Mouse (Mus musculus): ENCODE measurements around the gene Gnao1. TPM values are rescaled to one million over a fixed set of nuclear protein-coding genes. Genes with fewer than 3 reads are reported as not detected.

Gnao1 gene
- 1,000 to 10,000 TPM in 1 of 2 experiments, 100 to 1,000 TPM in 1; 949 to 1,024 TPM for total RNA-seq (2021)

DNA sequence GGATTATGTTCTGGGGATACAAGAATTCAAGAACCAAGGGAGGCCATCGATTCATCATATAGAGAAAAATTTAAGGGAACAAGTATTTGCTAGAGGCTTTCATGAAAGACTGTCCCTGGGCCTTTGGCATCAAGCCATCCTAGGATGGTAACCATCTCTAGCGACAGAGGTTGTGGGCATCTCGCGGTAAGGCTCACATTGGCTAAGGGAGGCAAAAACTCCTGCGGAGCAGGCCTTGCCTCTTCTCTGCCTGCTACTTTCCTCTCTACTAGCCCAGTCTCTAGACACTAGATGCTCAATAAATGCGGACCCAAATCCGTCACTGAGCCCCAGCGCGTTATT lies at the start of gene Gnao1:
Gene Gnao1 (plus strand): TSS at position 281 of the 342 bp plus-strand sequence.
- intact Hi-C loops (cut with DNase I) = loop anchor here (5.0 kb wide), 3 partner anchors 123 to 217 kb away; no protein-coding TSS in a partner anchor

DNA sequence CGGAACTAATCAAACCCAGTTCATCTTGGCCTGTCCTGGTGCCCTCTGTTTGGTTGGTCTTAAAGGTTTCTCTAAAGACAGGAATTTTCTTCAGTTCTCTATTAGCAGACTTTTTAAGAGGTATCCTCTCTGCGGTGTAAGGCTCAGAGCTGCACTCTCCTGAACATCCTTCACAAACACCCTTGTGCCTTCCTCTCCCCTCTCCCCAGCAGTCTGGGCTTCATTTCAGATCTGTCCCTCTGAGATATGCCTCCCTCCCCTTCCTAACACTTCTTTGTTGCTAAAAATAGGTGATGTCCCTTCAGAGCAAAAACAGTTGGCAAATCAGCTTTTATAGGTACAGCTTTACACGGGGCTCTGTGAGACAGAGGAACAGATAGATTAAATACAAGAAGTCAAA lies 32.2 kb upstream of the Gnao1 start:
- no peak for DNase-seq
- intact Hi-C loops (cut with DNase I) = no loop called here

More for the DNA sequence above, at the start of gene Gnao1:
- DNase-seq = peak; percentile 66

GRCm38 (mm10) chr8:93809226-93809625 lies 540 bp upstream of the Gnao1 start:
- DNase-seq = peak; percentile 48
- intact Hi-C loops (cut with DNase I) = no loop called here

DNA sequence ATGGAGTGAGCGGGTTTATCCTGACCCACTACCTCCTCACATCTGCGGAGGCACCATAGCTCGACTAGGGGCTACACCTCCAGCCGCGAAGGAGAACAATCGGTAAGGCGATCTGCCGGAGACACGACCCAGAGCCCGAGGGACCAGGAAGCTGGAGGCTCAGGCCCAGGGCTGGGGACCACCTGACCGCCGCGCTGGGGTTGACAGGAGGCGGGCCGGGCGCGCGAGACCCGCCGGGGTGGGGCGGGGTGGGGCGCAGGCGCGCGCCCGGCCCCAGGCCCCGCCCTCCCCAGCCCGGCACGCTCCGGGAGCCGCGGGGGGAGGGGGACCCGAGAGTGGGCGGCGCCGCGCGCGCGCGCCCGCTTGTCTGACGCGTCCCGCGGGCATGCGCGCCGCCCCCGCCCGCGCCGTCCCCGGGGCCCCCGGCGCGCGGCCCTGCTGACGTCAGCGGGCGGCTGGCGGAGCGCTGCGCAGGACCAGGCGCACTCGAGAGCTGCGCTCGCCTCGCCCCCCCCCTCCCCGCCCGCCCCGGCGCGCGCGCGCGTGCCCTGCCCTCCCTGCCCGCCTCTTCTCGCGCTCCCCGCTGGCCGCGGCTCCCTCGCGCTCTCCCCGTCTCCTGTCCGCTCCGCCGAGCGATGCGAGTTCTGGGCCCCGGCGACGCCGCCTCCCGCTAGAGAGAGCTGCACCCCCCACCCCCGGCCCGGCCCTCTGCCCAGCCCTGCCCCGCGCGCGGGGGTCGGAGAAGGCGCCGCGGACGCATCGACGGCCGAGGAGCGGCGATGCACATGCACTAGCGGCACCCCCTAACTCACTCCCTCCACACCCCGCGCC lies 477 bp downstream of the Gnao1 start:
- intact Hi-C loops (cut with DNase I) = loop anchor here (5.0 kb wide), 3 partner anchors 122 to 218 kb away; no protein-coding TSS in a partner anchor
- DNase-seq = peak; percentile 93

DNA sequence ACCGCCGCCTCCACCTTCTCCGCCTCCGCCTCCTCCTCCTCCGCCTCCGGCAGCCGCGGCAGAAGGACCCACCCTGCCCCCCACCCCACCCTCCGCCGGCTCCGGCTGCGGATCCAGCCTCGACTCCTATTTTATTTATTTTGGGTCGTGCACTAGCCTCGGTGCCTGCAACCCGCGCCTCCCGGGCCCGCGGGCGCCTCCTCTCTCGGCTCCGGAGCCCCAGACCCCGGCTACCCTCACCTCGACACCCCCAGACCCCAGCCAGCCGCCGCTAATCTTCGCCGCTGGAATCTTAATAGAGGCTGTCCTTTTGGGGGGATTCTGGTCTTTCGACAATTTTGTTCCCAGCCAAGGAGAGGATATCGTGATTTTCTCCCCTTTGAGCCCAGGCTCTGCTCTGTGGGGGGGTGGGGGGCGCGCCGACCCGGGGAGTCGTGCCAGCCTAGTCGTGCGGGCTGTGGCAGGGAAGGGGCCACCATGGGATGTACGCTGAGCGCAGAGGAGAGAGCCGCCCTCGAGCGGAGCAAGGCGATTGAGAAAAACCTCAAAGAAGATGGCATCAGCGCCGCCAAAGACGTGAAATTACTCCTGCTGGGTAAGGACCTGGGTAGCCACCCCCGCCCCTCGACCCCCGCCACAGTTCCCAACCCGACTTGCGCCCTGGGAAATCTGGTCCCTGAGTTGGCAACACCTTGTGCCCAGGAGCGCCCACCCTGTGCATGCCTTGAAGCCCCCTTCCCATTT lies 1.3 kb downstream of the Gnao1 start:
- intact Hi-C loops (cut with DNase I) = loop anchor here (5.0 kb wide), 3 partner anchors 121 to 219 kb away; no protein-coding TSS in a partner anchor

GRCm38 (mm10) chr8:93811719-93812475 lies 2.1 kb downstream of the Gnao1 start:
- intact Hi-C loops (cut with DNase I) = loop anchor here (5.0 kb wide), 3 partner anchors 120 to 220 kb away; no protein-coding TSS in a partner anchor
- DNase-seq = peak; percentile 50

More for the DNA sequence above, 1.3 kb downstream of the Gnao1 start:
- DNase-seq = peak; percentile 45

GRCm38 (mm10) chr8:93812566-93813404 lies 3.0 kb downstream of the Gnao1 start:
- DNase-seq = no peak
- intact Hi-C loops (cut with DNase I) = loop anchor here (5.0 kb wide), 3 partner anchors 120 to 220 kb away; no protein-coding TSS in a partner anchor

- peak; percentile 96 for DNase-seq
- intact Hi-C loops (cut with DNase I) = loop anchor here (5.0 kb wide), 3 partner anchors 119 to 221 kb away; no protein-coding TSS in a partner anchor
These were observed 3.6 kb downstream of the Gnao1 start for GRCm38 (mm10) chr8:93813405-93813761.

GRCm38 (mm10) chr8:93814266-93814665 lies 4.5 kb downstream of the Gnao1 start:
- intact Hi-C loops (cut with DNase I) = loop anchor here (5.0 kb wide), 3 partner anchors 118 to 222 kb away; no protein-coding TSS in a partner anchor
- no peak for DNase-seq

- intact Hi-C loops (cut with DNase I) = no loop called here
- no peak for DNase-seq
These were observed 6.5 kb downstream of the Gnao1 start for GRCm38 (mm10) chr8:93816226-93816625.

- no peak for DNase-seq
- intact Hi-C loops (cut with DNase I) = no loop called here
These were observed 7.6 kb downstream of the Gnao1 start for GRCm38 (mm10) chr8:93817366-93817765.

- intact Hi-C loops (cut with DNase I) = no loop called here
- DNase-seq = no peak
These were observed 10.2 kb downstream of the Gnao1 start for GRCm38 (mm10) chr8:93819929-93820328.

DNA sequence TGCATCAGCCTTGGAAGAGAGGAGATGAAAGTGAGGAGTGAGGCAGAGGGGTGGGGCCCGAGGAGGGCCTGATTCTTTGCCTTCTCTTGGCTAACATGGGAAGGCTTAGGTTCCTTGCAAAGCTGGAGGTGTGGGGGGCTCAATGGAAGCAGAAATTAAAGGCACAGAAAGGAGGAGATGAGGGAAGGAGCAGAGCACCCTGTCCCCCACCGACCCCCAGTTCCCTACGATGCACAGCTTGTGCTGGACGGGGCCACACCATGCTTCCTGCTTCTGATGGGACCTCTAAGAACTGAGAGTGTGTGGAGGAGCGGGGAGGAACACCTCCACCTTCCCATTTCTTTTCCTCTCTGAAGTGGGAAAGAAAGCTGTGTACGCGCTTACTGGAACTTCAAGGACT lies 11.6 kb downstream of the Gnao1 start:
- no peak for DNase-seq
- intact Hi-C loops (cut with DNase I) = no loop called here

GRCm38 (mm10) chr8:93825317-93825716 lies 15.6 kb downstream of the Gnao1 start:
- intact Hi-C loops (cut with DNase I) = no loop called here
- no peak for DNase-seq

DNA sequence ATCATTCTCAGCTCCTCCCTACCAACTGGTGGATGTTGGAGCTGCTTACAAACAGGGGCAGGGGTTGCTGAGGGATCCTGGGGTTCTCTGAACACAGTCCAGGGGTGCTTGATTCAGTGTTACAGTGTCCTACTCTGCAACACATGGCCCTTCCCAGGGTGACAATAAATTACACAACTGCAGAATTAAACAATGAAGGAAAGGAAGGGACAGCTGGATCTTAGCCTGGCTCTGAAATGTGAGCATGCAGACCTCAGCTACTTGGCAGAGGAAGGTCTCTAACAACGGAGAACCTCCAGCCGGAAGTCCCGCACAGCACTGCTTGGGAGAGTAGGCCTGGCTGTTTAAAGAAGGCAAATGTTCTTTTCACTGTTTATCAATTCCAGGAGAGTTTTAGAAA lies 20.9 kb downstream of the Gnao1 start:
- intact Hi-C loops (cut with DNase I) = no loop called here
- DNase-seq = no peak

DNA sequence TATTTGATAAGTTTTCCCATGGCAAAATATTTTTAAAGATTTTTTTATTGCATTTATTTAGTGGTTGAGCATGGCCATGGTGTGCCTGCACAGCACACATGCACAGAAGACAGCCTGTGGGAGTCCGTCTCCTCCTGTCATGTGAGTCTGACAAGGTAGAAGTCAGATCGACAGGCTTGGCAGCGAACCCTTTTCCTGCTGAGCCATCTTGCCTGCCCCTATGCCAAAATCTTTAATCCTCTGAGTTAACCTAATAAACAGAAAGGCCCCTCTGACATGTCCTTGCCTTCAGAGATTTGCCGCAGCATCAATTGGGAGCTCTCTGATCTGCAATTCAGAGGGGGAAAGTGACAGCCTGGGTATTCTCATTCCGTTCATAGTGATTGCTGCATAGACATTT lies 26.0 kb downstream of the Gnao1 start:
- intact Hi-C loops (cut with DNase I) = no loop called here
- peak; percentile 62 for DNase-seq

DNA sequence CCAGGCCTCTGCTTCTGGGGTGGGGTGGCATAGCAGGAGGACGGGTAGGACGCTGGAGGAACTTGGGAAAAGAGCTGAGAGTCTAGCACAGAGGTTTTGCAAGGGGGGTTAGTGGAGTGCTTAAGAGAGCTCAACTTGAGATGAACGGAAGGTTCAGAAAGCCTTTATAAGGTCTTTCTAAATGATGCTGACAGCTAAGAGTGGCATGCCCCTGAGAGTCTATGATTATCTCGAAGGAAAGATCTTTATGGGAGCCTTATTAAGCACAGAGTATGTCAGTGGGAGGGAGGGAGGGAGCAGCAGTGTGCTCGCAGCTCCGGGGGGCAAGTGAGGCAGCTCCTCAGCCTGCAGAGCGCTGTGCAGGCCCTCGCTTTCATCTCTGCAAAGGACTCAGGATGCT lies 29.3 kb downstream of the Gnao1 start:
- intact Hi-C loops (cut with DNase I) = no loop called here
- DNase-seq = no peak

DNA sequence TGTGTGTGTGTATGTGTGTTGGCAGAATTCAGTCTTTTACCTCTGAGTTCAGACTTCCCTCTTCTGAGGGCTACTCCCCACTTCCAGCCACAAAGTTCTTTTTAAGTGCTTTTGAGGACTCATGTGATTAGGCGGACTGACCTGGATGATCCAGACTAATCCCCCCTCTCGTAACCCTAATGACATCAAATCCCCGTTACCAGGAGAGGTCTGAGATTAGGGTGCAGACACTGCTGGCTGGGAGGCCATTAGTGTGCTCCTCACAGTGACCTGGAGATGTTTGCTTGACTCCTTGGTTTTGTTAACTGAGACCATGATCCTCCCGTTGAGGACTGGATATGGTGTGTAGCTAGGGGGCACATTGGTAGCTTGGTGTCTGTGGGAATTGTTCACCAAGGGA lies 30.7 kb downstream of the Gnao1 start:
- no peak for DNase-seq
- intact Hi-C loops (cut with DNase I) = no loop called here

- intact Hi-C loops (cut with DNase I) = no loop called here
- peak; percentile 39 for DNase-seq
These were observed 31.4 kb downstream of the Gnao1 start for GRCm38 (mm10) chr8:93840956-93841752.

All from left cerebral cortex, postnatal 4 days (tissue).